Comparison of ENCODE assay signal across 15 mouse cellular contexts in the genomic region with DNA sequence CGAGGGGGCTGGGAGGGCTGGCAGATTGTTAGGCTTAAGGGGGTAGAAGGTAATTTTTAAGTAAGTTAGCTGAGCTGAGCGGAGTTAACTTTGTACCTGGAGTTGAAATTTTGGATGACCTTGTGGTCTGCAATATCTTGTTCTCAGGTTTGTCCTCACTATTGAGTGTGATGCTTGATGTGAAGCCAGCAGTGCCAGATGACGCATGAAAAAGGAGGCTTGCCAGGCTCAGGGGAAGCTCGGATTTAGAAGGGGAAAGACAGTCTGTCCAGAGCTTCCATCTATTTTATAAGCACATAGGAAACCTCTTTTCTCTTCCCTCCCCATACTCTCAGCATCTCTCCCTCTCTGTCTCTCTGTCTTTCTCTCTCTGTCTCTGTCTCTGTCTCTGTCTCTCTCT.
DNase-seq lines count a peak whose midpoint lies in the region; ATAC-seq and TF ChIP-seq lines count a peak whose summit lies in the region.
"Had no signal": no experiment of that assay in that cellular context is flagged by ENCODE, and none has a peak within 500 bp of the region (broad histone marks: within the 10 kb centered on the region; RNA-seq: fewer than 3 reads in every experiment).

No protein-coding gene starts in this region.

- no peak for TF ChIP-seq POLR2A in brain, embryonic 14.5 days (IDR thresholded peaks at IDR 0.05; ENCODE audit: borderline replicate concordance, extremely low read depth, insufficient read depth, insufficient read length, poor library complexity, severe bottlenecking)

- DNase-seq in frontal cortex, postnatal 36 days (ENCODE audit: low spot score in 2 of 2) = peak; percentile 31 to 41
- no peak for DNase-seq in frontal cortex, postnatal 25 days (ENCODE audit: low spot score in 2 of 2)
- DNase-seq in left cerebral cortex, postnatal 4 days = peak; percentile 33
- DNase-seq in left cerebral cortex, adult 8-10 months (ENCODE audit: low spot score in 2 of 2) = no peak
- DNase-seq in brain, embryonic 14.5 days (ENCODE audit: low read depth) = peak; percentile 29
- peak; percentile 78 to 84 for DNase-seq in cerebellum, postnatal 14 days
- no peak for DNase-seq in kidney, postnatal 25 days
- DNase-seq: heart, adult 11 months; kidney, adult 11 months; kidney, postnatal 36 days; lung, adult 2 months; lung, postnatal 4 days; thymus, postnatal 14 days had no signal

- TF ChIP-seq CTCF in brain, embryonic 14.5 days (IDR thresholded peaks at IDR 0.05; ENCODE audit: borderline replicate concordance, extremely low read depth, insufficient read depth, insufficient read length) = no peak

- no peak for ATAC-seq in megakaryocyte-erythroid progenitor cell, adult 5-6 weeks (replicated peaks; ENCODE audit: low FRiP score, low TSS enrichment, poor library complexity, severe bottlenecking)
- ATAC-seq: midbrain, embryonic 16.5 days had no signal

- intact Hi-C loops in left cerebral cortex, postnatal 4 days (cut with DNase I) = loop anchor here (10.0 kb wide), 1 partner anchor 208 kb away; a partner anchor contains a TSS

Comparison
In these comparisons a context has a peak if more than half of its experiments do, and no peak if none do; other contexts are left out.
1. DNase-seq: peak in frontal cortex, postnatal 36 days (2 of 2), left cerebral cortex, postnatal 4 days (single experiment), brain, embryonic 14.5 days (single experiment) and cerebellum, postnatal 14 days (2 of 2); none in frontal cortex, postnatal 25 days (0 of 2), left cerebral cortex, adult 8-10 months (0 of 2) and kidney, postnatal 25 days (0 of 2).